Comparison of ENCODE assay signal across 17 mouse cellular contexts in genomic region chr3:103682473-103682872, GRCm38 (mm10). TPM values are rescaled to one million over a fixed set of nuclear protein-coding genes. Genes with fewer than 3 reads are reported as not detected.
A peak's percentile ranks its signal among the peaks of the same experiment; 100 is the strongest.
DNase-seq lines count a peak whose midpoint lies in the region; ATAC-seq and TF ChIP-seq lines count a peak whose summit lies in the region.
"Had no signal": no experiment of that assay in that cellular context is flagged by ENCODE, and none has a peak within 500 bp of the region (broad histone marks: within the 10 kb centered on the region; RNA-seq: fewer than 3 reads in every experiment).

No protein-coding gene starts in this region.

- H3K4me2 ChIP-seq in hindbrain, embryonic 11.5 days (replicated peaks; ENCODE audit: low read depth, low read length) = no peak overlapping the region
- no peak overlapping the region for H3K4me2 ChIP-seq in neural tube, embryonic 15.5 days
- H3K4me2 ChIP-seq in myocyte (ENCODE audit: low read depth) = peak overlapping the region; percentile 3

- TF ChIP-seq POLR2A in myocyte (IDR thresholded peaks at IDR 0.05; ENCODE audit: insufficient read length, low read depth) = no peak

- H3K4me1 ChIP-seq in hindbrain, embryonic 10.5 days (replicated peaks) = peaks cover 27% of the 10 kb centered on the region
- peaks cover 2% of the 10 kb centered on the region; the same call in 1 of the 2 replicates for H3K4me1 ChIP-seq in hindbrain, embryonic 11.5 days (replicated peaks; ENCODE audit: control insufficient read depth, insufficient read depth, low read length)
- peaks cover 17% of the 10 kb centered on the region for H3K4me1 ChIP-seq in neural tube, embryonic 15.5 days
- peaks cover 28% of the 10 kb centered on the region for H3K4me1 ChIP-seq in forebrain, embryonic 10.5 days

- H3ac ChIP-seq in myocyte (ENCODE audit: control insufficient read depth, insufficient read length) = no peak overlapping the region

- peaks cover 22% of the 10 kb centered on the region for H3K27me3 ChIP-seq in hindbrain, embryonic 10.5 days (ENCODE audit: insufficient read depth, poor library complexity, severe bottlenecking)
- no peaks in the 10 kb centered on the region for H3K27me3 ChIP-seq in hindbrain, embryonic 11.5 days (ENCODE audit: control insufficient read depth, insufficient read depth, low read length)
- no peaks in the 10 kb centered on the region for H3K27me3 ChIP-seq in neural tube, embryonic 15.5 days (replicated peaks)
- no peaks in the 10 kb centered on the region for H3K27me3 ChIP-seq in myocyte (ENCODE audit: control insufficient read depth, insufficient read depth, insufficient read length)
- H3K27me3 ChIP-seq in forebrain, embryonic 10.5 days (ENCODE audit: poor library complexity, severe bottlenecking) = peaks cover 41% of the 10 kb centered on the region
- H3K27me3 ChIP-seq: midbrain, embryonic 15.5 days had no signal

- H3K9ac ChIP-seq in hindbrain, embryonic 11.5 days (ENCODE audit: low read depth, low read length) = no peak overlapping the region
- no peak overlapping the region for H3K9ac ChIP-seq in neural tube, embryonic 15.5 days (replicated peaks)
- H3K9ac ChIP-seq: midbrain, embryonic 15.5 days had no signal

- H3K9me3 ChIP-seq in hindbrain, embryonic 10.5 days = no peaks in the 10 kb centered on the region
- H3K9me3 ChIP-seq in hindbrain, embryonic 11.5 days (ENCODE audit: control insufficient read depth, low read length) = no peaks in the 10 kb centered on the region
- H3K9me3 ChIP-seq in neural tube, embryonic 15.5 days (replicated peaks) = no peaks in the 10 kb centered on the region
- no peaks in the 10 kb centered on the region; the same call in 1 of the 2 replicates for H3K9me3 ChIP-seq in forebrain, embryonic 10.5 days
- H3K9me3 ChIP-seq: embryonic facial prominence, embryonic 13.5 days; limb, embryonic 12.5 days; midbrain, embryonic 15.5 days had no signal

- H3K27ac ChIP-seq in hindbrain, embryonic 10.5 days = peak overlapping the region; percentile 45; the same call in 1 of the 2 replicates
- H3K27ac ChIP-seq in hindbrain, embryonic 11.5 days (ENCODE audit: low read depth, low read length) = no peak overlapping the region
- 0 out of 2 replicates have a peak overlapping the region, but pooled peaks have one; percentile 23 for H3K27ac ChIP-seq in neural tube, embryonic 15.5 days (replicated peaks)
- H3K27ac ChIP-seq in forebrain, embryonic 10.5 days = no peak overlapping the region
- H3K27ac ChIP-seq: embryonic facial prominence, embryonic 13.5 days; heart, adult 2 months; limb, embryonic 12.5 days; midbrain, embryonic 15.5 days had no signal

- DNase-seq in hindbrain, embryonic 10.5 days (ENCODE audit: low spot score) = no peak
- DNase-seq in hindbrain, embryonic 11.5 days (ENCODE audit: low spot score) = no peak
- DNase-seq in neural tube, embryonic 10.5 days (ENCODE audit: extremely low spot score, low spot score) = no peak
- peak; percentile 8 for DNase-seq in R1 (ENCODE audit: low read depth, low spot score)
- DNase-seq in forebrain, embryonic 10.5 days (ENCODE audit: extremely low spot score, low spot score) = no peak
- DNase-seq in layer of hippocampus, adult 9-11 months = no peak
- DNase-seq: cerebellum, adult 18-20 months; heart, adult 2 months; thymus, postnatal 14 days had no signal

- no peaks in the 10 kb centered on the region for H3K79me2 ChIP-seq in myocyte (ENCODE audit: control insufficient read depth, insufficient read depth)

- no peaks in the 10 kb centered on the region for H3K36me3 ChIP-seq in hindbrain, embryonic 10.5 days
- H3K36me3 ChIP-seq in hindbrain, embryonic 11.5 days (ENCODE audit: control insufficient read depth, insufficient read depth, low read length) = no peaks in the 10 kb centered on the region
- H3K36me3 ChIP-seq in neural tube, embryonic 15.5 days = no peaks in the 10 kb centered on the region
- H3K36me3 ChIP-seq in myocyte (ENCODE audit: control insufficient read depth, insufficient read depth) = no peaks in the 10 kb centered on the region
- H3K36me3 ChIP-seq in forebrain, embryonic 10.5 days (replicated peaks) = no peaks in the 10 kb centered on the region
- H3K36me3 ChIP-seq: embryonic facial prominence, embryonic 13.5 days; limb, embryonic 12.5 days; midbrain, embryonic 15.5 days had no signal

- ATAC-seq in hindbrain, embryonic 11.5 days (ENCODE audit: low FRiP score) = no peak
- no peak for ATAC-seq in neural tube, embryonic 15.5 days (ENCODE audit: low FRiP score)
- ATAC-seq: forebrain, embryonic 16.5 days had no signal

- 42% methylated on average over 4 of the region's 4 CpGs for WGBS in hindbrain, embryonic 10.5 days
- 41% methylated on average over 4 of the region's 4 CpGs for WGBS in hindbrain, embryonic 11.5 days
- WGBS in neural tube, embryonic 15.5 days = 47% methylated on average over 4 of the region's 4 CpGs
- WGBS in forebrain, embryonic 10.5 days = 58% methylated on average over 4 of the region's 4 CpGs

- H3K4me3 ChIP-seq in hindbrain, embryonic 10.5 days = no peak overlapping the region
- no peak overlapping the region for H3K4me3 ChIP-seq in hindbrain, embryonic 11.5 days (ENCODE audit: low read depth, low read length)
- H3K4me3 ChIP-seq in neural tube, embryonic 15.5 days (replicated peaks) = no peak overlapping the region
- no peak overlapping the region for H3K4me3 ChIP-seq in myocyte
- no peak overlapping the region for H3K4me3 ChIP-seq in forebrain, embryonic 10.5 days
- H3K4me3 ChIP-seq: embryonic facial prominence, embryonic 13.5 days; heart, adult 2 months had no signal

TF ChIP-seq in myocyte, 11 proteins besides CTCF, POLR2A, EP300 and RAD21:
- TF ChIP-seq CEBPB (IDR thresholded peaks at IDR 0.05; ENCODE audit: insufficient read depth, poor library complexity, severe bottlenecking) (no peak), MYOD1 (IDR thresholded peaks at IDR 0.05; ENCODE audit: control insufficient read depth in 1 of 3, insufficient read length in 2 of 3, low read depth in 2 of 3) (no peak), MAX (IDR thresholded peaks at IDR 0.05; ENCODE audit: low read depth) (no peak), E2F4 (IDR thresholded peaks at IDR 0.05; ENCODE audit: insufficient read depth) (no peak), POLR2AphosphoS2 (IDR thresholded peaks at IDR 0.05; ENCODE audit: insufficient read length, low read depth) (no peak), MYOG (IDR thresholded peaks at IDR 0.05; ENCODE audit: control insufficient read depth in 1 of 3, insufficient read depth in 1 of 3, insufficient read length in 2 of 3, low read depth in 2 of 3) (no peak), USF1 (IDR thresholded peaks at IDR 0.05; ENCODE audit: low read depth) (no peak), SRF (IDR thresholded peaks at IDR 0.05; ENCODE audit: control insufficient read depth, insufficient read length, low read depth) (no peak), TCF12 (IDR thresholded peaks at IDR 0.05; ENCODE audit: insufficient read depth, poor library complexity, severe bottlenecking) (no peak), REST (IDR thresholded peaks at IDR 0.05; ENCODE audit: insufficient read depth, insufficient read length) (no peak), TCF3 (IDR thresholded peaks at IDR 0.05; ENCODE audit: insufficient read length, low read depth) (no peak)

RNA-seq across cellular contexts. Expression of gene Atg4a-ps, which starts 36.6 kb away (rescaled TPM):
- 0.07 and 0.17 TPM in 2 replicates for polyA plus RNA-seq in hindbrain, embryonic 10.5 days (2016; fragmentation: Nextera tagmentation; extraction: Ambion mirVana)
- 0.22 TPM in 1 of 2 replicates, not detected in the other for polyA plus RNA-seq in hindbrain, embryonic 11.5 days (2014; fragmentation: Nextera tagmentation; extraction: Ambion mirVana)
- 0.14 and 0.17 TPM in 2 replicates for polyA plus RNA-seq in neural tube, embryonic 15.5 days (2015; fragmentation: Nextera tagmentation; extraction: Ambion mirVana)
- 0.22 TPM for polyA plus RNA-seq in myocyte (2012; fragmentation: generic; extraction: Trizol)
- 0.09 and 0.20 TPM in 2 replicates for polyA plus RNA-seq in forebrain, embryonic 10.5 days (2016; fragmentation: Nextera tagmentation; extraction: Ambion mirVana)
- polyA plus RNA-seq: heart, adult 2 months; midbrain, embryonic 15.5 days had no signal

RNA-seq across cellular contexts. Expression of gene Olfml3, which starts 55.3 kb away (rescaled TPM):
- 10.6 and 11.5 TPM in 2 replicates for polyA plus RNA-seq in hindbrain, embryonic 10.5 days (2016; fragmentation: Nextera tagmentation; extraction: Ambion mirVana)
- polyA plus RNA-seq in hindbrain, embryonic 11.5 days (2014; fragmentation: Nextera tagmentation; extraction: Ambion mirVana) = 12.4 and 13.3 TPM in 2 replicates
- polyA plus RNA-seq in neural tube, embryonic 15.5 days (2015; fragmentation: Nextera tagmentation; extraction: Ambion mirVana) = 15.5 and 20.9 TPM in 2 replicates
- polyA plus RNA-seq in myocyte (2012; fragmentation: generic; extraction: Trizol) = 15.3 TPM
- polyA plus RNA-seq in forebrain, embryonic 10.5 days (2016; fragmentation: Nextera tagmentation; extraction: Ambion mirVana) = 5.6 and 5.8 TPM in 2 replicates

RNA-seq across cellular contexts. Expression of gene Gm10964, which starts 56.7 kb away (rescaled TPM):
- not detected in 2 replicates for polyA plus RNA-seq in hindbrain, embryonic 10.5 days (2016; fragmentation: Nextera tagmentation; extraction: Ambion mirVana)
- not detected in 2 replicates for polyA plus RNA-seq in hindbrain, embryonic 11.5 days (2014; fragmentation: Nextera tagmentation; extraction: Ambion mirVana)
- not detected in 2 replicates for polyA plus RNA-seq in neural tube, embryonic 15.5 days (2015; fragmentation: Nextera tagmentation; extraction: Ambion mirVana)
- polyA plus RNA-seq in myocyte (2012; fragmentation: generic; extraction: Trizol) = not detected
- not detected in 2 replicates for polyA plus RNA-seq in forebrain, embryonic 10.5 days (2016; fragmentation: Nextera tagmentation; extraction: Ambion mirVana)
- polyA plus RNA-seq: embryonic facial prominence, embryonic 13.5 days; forebrain, embryonic 16.5 days; heart, adult 2 months; large intestine, adult 2 months; limb, embryonic 12.5 days; lung, embryonic 16.5 days; midbrain, embryonic 15.5 days had no signal

Comparison
In these comparisons a context has a peak if more than half of its experiments do, and no peak if none do; other contexts are left out.
1. H3K27ac ChIP-seq: peak in hindbrain, embryonic 10.5 days (single experiment) and neural tube, embryonic 15.5 days (single experiment); none in hindbrain, embryonic 11.5 days (single experiment) and forebrain, embryonic 10.5 days (single experiment).